ENCODE assay signal across 8 mouse cellular contexts in the genomic region with DNA sequence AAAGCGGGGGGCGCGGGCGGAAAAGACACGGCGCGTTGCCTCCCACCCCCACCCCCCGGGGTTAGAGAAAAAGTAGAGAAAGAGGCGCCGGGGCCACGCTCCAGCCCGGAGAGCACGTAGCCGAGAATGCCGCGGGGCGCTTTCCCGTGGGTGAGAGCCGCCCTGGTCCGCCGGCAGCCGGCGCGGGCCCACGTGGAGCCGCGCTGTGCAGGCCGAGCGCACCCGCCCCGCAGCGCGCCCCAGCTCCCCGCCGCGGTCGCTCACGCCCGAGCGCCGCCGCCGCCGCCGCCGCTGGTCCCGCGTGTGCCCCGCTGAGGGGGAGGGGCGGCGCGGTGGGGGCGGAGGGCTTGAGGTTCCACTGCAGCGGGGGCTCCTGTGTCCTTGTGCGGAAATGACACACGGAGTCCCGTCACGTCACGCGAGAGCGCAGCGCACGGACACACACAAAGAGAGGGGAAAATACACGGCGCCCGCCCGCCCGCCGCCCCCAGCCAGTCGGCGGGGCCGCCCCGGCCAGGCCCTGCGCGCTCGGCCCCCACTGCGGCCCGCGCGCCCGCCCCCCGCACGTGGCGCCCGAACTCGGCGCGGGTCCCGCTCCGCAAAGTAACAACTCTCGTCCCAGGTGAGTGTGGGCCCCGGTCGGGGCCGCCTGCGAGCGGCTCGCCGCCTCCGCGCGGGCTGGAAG. TPM values are rescaled to one million over a fixed set of nuclear protein-coding genes. Genes with fewer than 3 reads are reported as not detected.
A peak's percentile ranks its signal among the peaks of the same experiment; 100 is the strongest.
DNase-seq lines count a peak whose midpoint lies in the region; ATAC-seq and TF ChIP-seq lines count a peak whose summit lies in the region.

A gene (plus strand): TSS at position 81 of the 685 bp plus-strand sequence.

- ATAC-seq in CD4-positive, CD25-positive, alpha-beta regulatory T cell, adult 4 months, result peak; percentile 36
- ATAC-seq in forebrain, embryonic 12.5 days (ENCODE audit: low FRiP score), result peak; percentile 71

- peak; percentile 76 for DNase-seq in brain, adult 2 months (ENCODE audit: low read depth, low spot score)
- DNase-seq in heart, postnatal 10 days, result peak; percentile 68 to 70
- peak; percentile 44 to 49 for DNase-seq in layer of hippocampus, adult 2 months (ENCODE audit: low spot score in 2 of 2)
- peak; percentile 67 for DNase-seq in lung, adult 2 months
- DNase-seq in ovary, adult 18-20 months (ENCODE audit: low spot score), result peak; percentile 25
- DNase-seq in thymus, postnatal 10 days (ENCODE audit: low spot score in 2 of 2), result peak; percentile 55 to 60

- H3K9ac ChIP-seq in forebrain, embryonic 12.5 days, result peak within 1 kb of the TSS; percentile 97

- under 1% methylated on average over 60 of the region's 101 CpGs for WGBS in forebrain, embryonic 12.5 days
- under 1% methylated on average over 89 of the region's 101 CpGs for WGBS in lung, adult 2 months

- intact Hi-C loops in heart, postnatal 10 days (cut with DNase I), result loop anchor here (1.0 to 2.0 kb wide), 2 partner anchors 24 to 62 kb away; no protein-coding TSS in a partner anchor

- H3K27ac ChIP-seq in forebrain, embryonic 12.5 days, result peak within 1 kb of the TSS; percentile 98
- peak within 1 kb of the TSS; percentile 90 for H3K27ac ChIP-seq in layer of hippocampus, adult 2 months

- no peak for TF ChIP-seq CTCF in layer of hippocampus, adult 2 months (conservative IDR thresholded peaks at IDR 0.05)
- no peak for TF ChIP-seq CTCF in lung, adult 2 months (IDR thresholded peaks at IDR 0.05; ENCODE audit: insufficient read depth, low read length)

- peak within 1 kb of the TSS; percentile 85 for H3K4me3 ChIP-seq in forebrain, embryonic 12.5 days (replicated peaks)
- peak within 1 kb of the TSS; percentile 71 for H3K4me3 ChIP-seq in layer of hippocampus, adult 2 months
- H3K4me3 ChIP-seq in lung, adult 2 months (replicated peaks; ENCODE audit: extremely low read depth, low read depth, low read length), result peak within 1 kb of the TSS; percentile 91

- no peak for TF ChIP-seq POLR2A in lung, adult 2 months (IDR thresholded peaks at IDR 0.05; ENCODE audit: borderline replicate concordance, extremely low read depth, low read depth, low read length)

- peaks cover 52% of the 10 kb centered on the region for H3K4me1 ChIP-seq in forebrain, embryonic 12.5 days
- peaks cover 8% of the 10 kb centered on the region for H3K4me1 ChIP-seq in lung, adult 2 months (ENCODE audit: control insufficient read depth, insufficient read depth, low read length)

- H3K36me3 ChIP-seq in forebrain, embryonic 12.5 days (replicated peaks), result no peaks in the 10 kb centered on the region

- no peaks in the 10 kb centered on the region for H3K27me3 ChIP-seq in forebrain, embryonic 12.5 days

- peak within 1 kb of the TSS; percentile 93 for H3K4me2 ChIP-seq in forebrain, embryonic 12.5 days

- H3K9me3 ChIP-seq in forebrain, embryonic 12.5 days, result no peaks in the 10 kb centered on the region

RNA-seq across cellular contexts. Expression of the gene that starts here (rescaled TPM):
- under 1 TPM; 0.48 to 0.91 TPM for polyA plus RNA-seq in CD4-positive, CD25-positive, alpha-beta regulatory T cell, adult 4 months (2017; shearing (Covaris generic))
- polyA plus RNA-seq in forebrain, embryonic 12.5 days (2016; fragmentation: Nextera tagmentation; extraction: Ambion mirVana), result 6.3 and 7.5 TPM in 2 replicates
- total RNA-seq in heart, postnatal 10 days (2021), result 10 to 100 TPM in 1 of 2 experiments, 1 to 10 TPM in 1; 8.7 to 11.0 TPM
- 1 to 10 TPM; 5.2 to 6.2 TPM for total RNA-seq in layer of hippocampus, adult 2 months (2021)
- polyA plus RNA-seq in lung, adult 2 months (2012; rRNA removed), result 3.1 and 4.0 TPM in 2 replicates

Comparison
In these comparisons a context has a peak if more than half of its experiments do, and no peak if none do; other contexts are left out.
1. Peak in every context shown above with its lines: DNase-seq, ATAC-seq, H3K4me3 ChIP-seq and H3K27ac ChIP-seq.
2. Peak in ATAC-seq in CD4-positive, CD25-positive, alpha-beta regulatory T cell, adult 4 months; RNA of the gene not detected or under 1 TPM.
3. DNase-seq: peak in every context shown above with its lines; median percentile 76 in brain, adult 2 months; 69 in heart, postnatal 10 days; 67 in lung, adult 2 months; 58 in thymus, postnatal 10 days; 46 in layer of hippocampus, adult 2 months; 25 in ovary, adult 18-20 months.